Mouse (Mus musculus): ENCODE measurements around the gene BC004004.
A peak's percentile ranks its signal among the peaks of the same experiment; 100 is the strongest.

Gene BC004004

DNA sequence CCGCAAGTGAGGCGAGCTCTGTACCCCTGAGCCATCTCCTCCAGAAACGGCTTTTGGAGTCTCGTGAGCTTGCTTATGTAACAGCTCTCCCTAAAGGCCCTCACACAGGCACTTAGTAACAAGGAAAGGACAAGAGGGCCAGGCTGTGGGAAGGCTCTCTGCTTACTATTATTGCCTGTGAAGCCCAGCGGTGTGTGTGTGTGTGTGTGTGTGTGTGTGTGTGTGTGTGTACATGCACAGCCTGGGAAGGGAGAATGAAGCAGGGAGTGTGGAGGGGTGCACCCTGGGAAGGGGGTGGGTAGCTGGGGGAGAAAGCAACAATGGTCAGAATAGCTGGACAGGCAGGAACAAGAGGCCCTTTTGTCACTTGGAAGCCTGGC is 86.9 kb downstream of the BC004004 start:
- no peak for DNase-seq

DNA sequence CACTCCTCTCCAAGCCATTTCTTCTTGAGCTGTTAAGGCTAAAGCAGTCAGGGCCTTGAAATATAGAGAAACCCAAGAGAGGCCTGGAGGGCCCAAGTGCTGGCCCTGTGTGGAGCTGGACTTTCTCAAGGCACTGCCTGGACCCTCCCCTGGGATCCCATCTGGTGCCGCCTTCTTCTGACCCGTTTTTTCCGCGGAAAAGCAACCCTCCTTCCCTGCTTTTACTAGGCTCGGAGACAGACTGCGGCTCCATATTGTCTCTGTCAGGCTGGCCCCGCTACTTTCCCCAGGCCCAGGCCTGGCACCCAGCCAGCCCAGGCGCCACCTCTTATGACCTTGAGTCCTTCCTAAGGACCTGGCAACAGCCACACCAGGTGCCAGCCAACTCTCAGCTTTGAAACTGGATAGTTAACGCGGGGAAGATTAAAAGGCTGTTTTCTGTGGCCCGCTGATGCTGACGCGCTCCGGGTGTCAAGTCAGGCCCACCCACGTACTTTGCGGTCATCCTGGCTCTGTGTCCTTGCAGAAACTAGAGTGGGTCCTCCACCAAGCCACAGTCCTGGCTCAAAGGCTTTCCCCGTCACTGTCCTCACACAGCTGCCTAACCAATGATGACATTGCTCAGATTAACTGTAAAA is 87.4 kb downstream of the BC004004 start:
- DNase-seq, result peak; percentile 98

DNA sequence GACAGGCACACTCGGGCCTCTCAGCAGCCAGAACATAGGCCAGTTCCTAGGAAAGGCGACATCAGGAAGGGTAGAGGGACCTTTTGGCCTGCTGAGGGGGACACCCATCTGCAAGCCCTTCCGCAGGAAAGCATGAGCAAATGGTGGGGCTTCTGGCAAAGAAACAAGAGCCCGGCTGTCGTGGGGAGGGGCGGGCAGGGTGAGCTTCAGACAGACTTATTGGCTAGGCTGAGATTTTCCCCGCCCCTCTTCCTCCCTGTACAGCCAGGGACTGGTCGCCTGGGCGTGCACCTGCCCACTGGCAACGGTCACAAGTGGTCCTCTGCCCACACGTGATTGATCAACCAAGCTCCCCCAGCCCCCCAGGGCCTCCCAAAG is 87.9 kb downstream of the BC004004 start:
- DNase-seq, result peak; percentile 99

DNA sequence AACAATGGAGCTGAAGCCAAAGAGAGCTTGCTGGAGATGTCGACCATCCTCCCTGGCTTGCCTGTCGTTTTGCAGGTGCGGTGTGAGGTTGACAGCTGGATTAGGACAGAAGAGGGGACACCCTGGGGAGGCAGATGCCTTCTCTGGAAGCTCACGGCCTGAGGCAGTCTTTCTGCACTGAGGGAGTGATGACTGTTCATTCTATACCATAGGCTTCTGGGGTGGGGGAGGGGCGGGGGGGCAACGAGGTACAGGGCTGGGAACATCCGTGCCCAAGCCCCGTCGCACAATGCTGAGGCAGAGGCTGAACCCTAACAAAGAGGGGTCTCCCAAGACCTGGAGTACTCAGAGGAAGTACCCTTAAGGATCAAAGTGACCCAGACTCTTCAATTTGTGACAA is 88.3 kb downstream of the BC004004 start:
- DNase-seq, result no peak

DNA sequence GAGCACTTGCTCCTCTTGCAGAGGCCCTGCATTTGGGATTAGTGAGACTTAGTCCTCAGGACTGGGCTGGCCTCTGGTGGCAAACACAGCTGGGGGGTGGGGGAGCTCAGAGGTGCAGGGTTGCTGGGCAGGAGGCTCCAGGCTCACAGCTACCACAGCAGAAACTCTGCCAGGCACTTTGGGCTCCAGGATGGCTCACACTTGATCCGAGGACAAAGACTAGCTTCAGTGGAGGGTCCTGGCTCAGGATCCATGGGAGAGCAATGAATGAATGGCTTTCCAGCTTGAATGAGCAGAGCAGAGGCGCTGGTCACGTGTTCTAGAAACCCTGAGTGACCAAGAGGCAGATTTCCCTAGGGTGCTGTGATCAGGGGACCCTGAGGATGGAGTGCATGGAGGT is 90.3 kb downstream of the BC004004 start:
- peak; percentile 86 for DNase-seq

DNA sequence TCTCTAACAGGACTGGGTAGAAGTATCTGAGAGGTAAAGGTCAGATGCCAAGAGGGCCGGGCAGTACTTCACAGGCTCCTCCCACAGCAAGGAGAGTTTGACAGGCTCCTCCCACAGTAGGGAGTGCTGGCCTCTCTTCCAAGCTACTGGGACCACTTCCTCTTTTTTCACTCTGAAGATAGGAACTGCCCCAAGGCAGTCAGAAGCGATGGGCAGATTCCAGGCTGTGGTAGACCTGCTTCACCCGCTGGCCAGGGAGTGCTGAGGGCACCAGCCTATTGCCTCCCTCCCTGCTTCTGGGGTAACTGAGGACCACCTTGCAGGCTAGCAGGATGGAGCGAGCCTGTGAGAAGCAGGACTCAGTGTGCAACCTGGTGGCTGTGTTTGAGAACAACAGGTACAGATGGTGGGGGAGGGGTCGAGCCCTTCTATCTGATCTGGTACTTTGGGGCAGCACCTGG is 92.2 kb downstream of the BC004004 start, which contains the start of gene Fgd2:
Fgd2 (plus strand) TSS at position 154 of the 461 bp plus-strand sequence.
- peak; percentile 96 for DNase-seq

DNA sequence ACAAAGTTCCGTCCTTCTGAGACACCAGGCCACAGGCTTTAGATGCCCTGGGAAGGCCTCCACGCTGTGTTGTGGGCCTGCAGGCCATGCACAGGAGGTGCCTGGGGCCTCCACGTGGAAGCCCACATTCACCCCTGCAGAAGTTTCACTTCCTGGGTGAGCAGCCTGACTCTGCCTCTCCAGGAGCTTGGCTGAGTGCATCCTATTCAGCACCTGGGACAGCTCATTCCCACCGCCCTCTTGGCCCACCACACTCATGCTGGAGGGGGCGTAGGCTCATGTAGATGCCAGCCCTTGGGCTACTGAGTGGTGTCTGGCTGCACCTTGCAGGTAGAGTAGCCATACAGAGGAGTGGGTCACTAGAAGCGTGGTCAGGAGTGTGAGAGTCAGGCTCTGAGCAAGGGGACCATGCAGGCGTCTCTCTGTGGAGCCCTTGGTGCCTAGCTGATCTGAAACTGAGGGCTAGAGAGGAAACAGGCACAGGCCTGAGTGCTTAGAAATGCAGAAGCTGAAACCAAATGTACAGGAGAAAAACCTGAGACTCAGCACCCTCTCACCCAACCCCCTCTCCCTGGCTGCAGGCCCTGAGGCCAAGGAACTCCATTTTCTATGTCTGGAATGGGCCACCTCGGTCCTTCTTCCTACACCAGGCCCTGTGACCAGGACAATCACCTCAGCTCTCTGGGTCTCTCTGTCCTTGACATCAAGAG is 93.5 kb downstream of the BC004004 start:
- DNase-seq, result peak; percentile 95

DNA sequence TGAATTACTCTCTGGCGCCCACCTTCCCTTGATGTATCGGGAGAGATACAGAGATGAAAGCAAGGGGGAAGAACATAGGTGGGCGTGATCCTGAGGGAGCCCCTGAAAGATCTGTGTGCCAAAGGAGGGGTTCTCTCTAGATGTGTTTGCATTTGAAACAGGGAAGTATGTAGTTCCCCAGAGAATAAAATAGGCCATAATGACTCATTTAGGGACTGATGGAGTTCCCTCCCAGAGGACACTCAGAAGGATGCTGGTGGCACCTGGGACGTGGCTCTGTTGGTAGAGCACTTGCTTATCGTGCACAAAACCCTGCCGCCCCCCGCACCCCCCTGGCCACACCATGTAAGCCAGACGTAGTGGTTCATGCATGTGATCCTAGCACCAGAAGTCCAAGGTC is 94.5 kb downstream of the BC004004 start:
- no peak for DNase-seq

Measured in heart, adult 11 months (tissue).